Mouse (Mus musculus): ENCODE data around the gene 1700021F05Rik. TPM values are rescaled to one million over a fixed set of nuclear protein-coding genes. Genes with fewer than 3 reads are reported as not detected.

1700021F05Rik gene
- polyA plus RNA-seq, 1 experiment from 2014 or later, result 61.6 TPM

DNA sequence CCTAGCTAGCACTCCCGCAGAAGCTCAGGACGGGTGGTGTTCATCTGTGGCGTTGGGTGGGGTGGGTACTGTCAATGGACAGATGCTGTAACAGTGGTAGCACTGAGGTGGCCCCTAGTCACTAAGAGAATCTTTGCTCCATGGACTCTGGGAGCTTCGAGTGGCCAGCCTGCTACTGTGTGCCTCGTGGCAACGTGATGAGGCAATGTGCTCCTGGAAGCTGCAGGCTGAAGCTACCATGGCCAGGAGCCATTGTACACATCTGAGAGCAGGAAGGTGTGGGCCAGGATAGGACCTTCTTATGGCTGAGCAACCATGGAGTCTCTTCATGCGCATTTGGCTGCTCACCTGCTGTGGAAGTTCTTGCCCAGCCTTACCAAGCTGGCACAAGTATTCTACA lies 31.6 kb downstream of the 1700021F05Rik start:
- no peak overlapping the region for H3K9ac ChIP-seq
- 98% methylated on average over 7 of the region's 7 CpGs for WGBS
- no peak for ATAC-seq (ENCODE audit: insufficient number of reproducible peaks, low FRiP score, low TSS enrichment, low read depth)
- H3K4me1 ChIP-seq, result no peaks in the 10 kb centered on the region
- no peak overlapping the region for H3K4me3 ChIP-seq (replicated peaks)
- H3K9me3 ChIP-seq (replicated peaks), result no peaks in the 10 kb centered on the region
- H3K27ac ChIP-seq (replicated peaks), result no peak overlapping the region
- H3K4me2 ChIP-seq (replicated peaks), result no peak overlapping the region
- no peaks in the 10 kb centered on the region for H3K27me3 ChIP-seq
- H3K36me3 ChIP-seq, result peaks cover 49% of the 10 kb centered on the region

- 76% methylated on average over 4 of the region's 4 CpGs for WGBS
- no peak overlapping the region for H3K9ac ChIP-seq
- H3K4me2 ChIP-seq (replicated peaks), result no peak overlapping the region
- H3K27ac ChIP-seq (replicated peaks), result no peak overlapping the region
- H3K36me3 ChIP-seq, result peaks cover 48% of the 10 kb centered on the region
- ATAC-seq (ENCODE audit: insufficient number of reproducible peaks, low FRiP score, low TSS enrichment, low read depth), result no peak
- no peak overlapping the region for H3K4me3 ChIP-seq (replicated peaks)
- H3K27me3 ChIP-seq, result no peaks in the 10 kb centered on the region
- no peaks in the 10 kb centered on the region for H3K4me1 ChIP-seq
- no peaks in the 10 kb centered on the region for H3K9me3 ChIP-seq (replicated peaks)
Measured at GRCm38 (mm10) chr10:43507051-43507450, 33.7 kb downstream of the 1700021F05Rik start.

DNA sequence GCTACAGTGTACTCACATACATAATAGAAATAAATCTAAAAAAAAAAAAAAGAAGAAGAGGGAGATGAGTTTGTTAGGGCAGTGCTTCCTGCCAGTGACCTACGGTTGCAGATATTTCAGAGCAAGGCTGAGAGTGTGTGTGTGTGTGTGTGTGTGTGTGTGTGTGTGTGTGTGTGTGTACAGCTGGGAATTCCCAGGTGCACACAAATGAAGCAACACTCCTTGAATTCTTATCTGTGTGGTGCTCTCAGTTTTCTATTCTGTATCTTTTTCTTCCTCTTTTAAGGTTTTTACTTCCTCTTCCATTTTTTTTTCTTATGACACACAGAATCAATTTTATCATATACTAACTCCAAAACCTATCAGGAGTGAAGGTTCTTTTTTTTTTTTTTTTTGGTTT lies 36.5 kb downstream of the 1700021F05Rik start:
- H3K27ac ChIP-seq (replicated peaks), result no peak overlapping the region
- no peaks in the 10 kb centered on the region for H3K4me1 ChIP-seq
- no peak for ATAC-seq (ENCODE audit: insufficient number of reproducible peaks, low FRiP score, low TSS enrichment, low read depth)
- peaks cover 35% of the 10 kb centered on the region for H3K36me3 ChIP-seq
- no peak overlapping the region for H3K9ac ChIP-seq
- WGBS, result 90% methylated on average over 1 of the region's 1 CpGs
- H3K27me3 ChIP-seq, result no peaks in the 10 kb centered on the region
- H3K9me3 ChIP-seq (replicated peaks), result no peaks in the 10 kb centered on the region
- no peak overlapping the region for H3K4me3 ChIP-seq (replicated peaks)
- H3K4me2 ChIP-seq (replicated peaks), result no peak overlapping the region

GRCm38 (mm10) chr10:43502599-43502998 lies 38.2 kb downstream of the 1700021F05Rik start:
- ATAC-seq (ENCODE audit: insufficient number of reproducible peaks, low FRiP score, low TSS enrichment, low read depth), result no peak
- Histone ChIP-seq H3K4me2 (replicated peaks) (no peak overlapping the region), H3K9me3 (replicated peaks) (no peaks in the 10 kb centered on the region), H3K27me3 (no peaks in the 10 kb centered on the region), H3K4me1 (no peaks in the 10 kb centered on the region), H3K27ac (replicated peaks) (no peak overlapping the region), H3K9ac (no peak overlapping the region), H3K36me3 (peaks cover 43% of the 10 kb centered on the region), H3K4me3 (replicated peaks) (no peak overlapping the region)
- 89% methylated on average over 4 of the region's 4 CpGs for WGBS

GRCm38 (mm10) chr10:43490846-43491245 lies 49.9 kb downstream of the 1700021F05Rik start:
- H3K27ac ChIP-seq (replicated peaks), result no peak overlapping the region
- 0 out of 2 replicates have a peak, but pooled peaks cover 8% of the 10 kb centered on the region for H3K4me1 ChIP-seq
- H3K4me3 ChIP-seq (replicated peaks), result no peak overlapping the region
- H3K27me3 ChIP-seq, result no peaks in the 10 kb centered on the region
- H3K9ac ChIP-seq, result no peak overlapping the region
- H3K9me3 ChIP-seq (replicated peaks), result no peaks in the 10 kb centered on the region
- no peak for ATAC-seq (ENCODE audit: insufficient number of reproducible peaks, low FRiP score, low TSS enrichment, low read depth)
- peaks cover 14% of the 10 kb centered on the region for H3K36me3 ChIP-seq
- no peak overlapping the region for H3K4me2 ChIP-seq (replicated peaks)
- 89% methylated on average over 5 of the region's 5 CpGs for WGBS

DNA sequence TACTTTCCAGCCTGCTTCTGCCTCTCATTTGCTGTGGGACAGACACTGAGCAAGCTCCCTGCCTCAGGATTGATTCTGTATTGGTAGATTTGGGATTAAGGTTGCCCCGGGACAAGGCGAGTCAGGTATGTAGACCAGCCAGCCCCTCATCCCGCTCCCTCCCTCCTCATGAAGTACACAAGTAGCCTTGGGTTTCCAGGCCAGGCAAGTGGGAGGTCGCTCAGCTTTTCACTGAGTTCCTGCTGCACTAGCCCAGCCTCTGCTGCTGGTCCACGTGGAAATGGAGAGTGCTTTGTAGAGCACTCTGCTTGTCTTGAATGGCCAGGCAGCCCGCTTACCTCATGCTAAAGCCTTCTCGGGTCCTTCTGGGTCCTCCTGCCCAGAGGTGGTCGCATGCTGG lies 50.8 kb downstream of the 1700021F05Rik start:
- Histone ChIP-seq H3K27ac (replicated peaks) (no peak overlapping the region), H3K27me3 (no peaks in the 10 kb centered on the region), H3K4me2 (replicated peaks) (no peak overlapping the region), H3K9ac (no peak overlapping the region), H3K9me3 (replicated peaks) (no peaks in the 10 kb centered on the region), H3K36me3 (peaks cover 6% of the 10 kb centered on the region), H3K4me1 (0 out of 2 replicates have a peak, but pooled peaks cover 8% of the 10 kb centered on the region), H3K4me3 (replicated peaks) (no peak overlapping the region)
- no peak for ATAC-seq (ENCODE audit: insufficient number of reproducible peaks, low FRiP score, low TSS enrichment, low read depth)
- WGBS, result 61% methylated on average over 8 of the region's 8 CpGs

DNA sequence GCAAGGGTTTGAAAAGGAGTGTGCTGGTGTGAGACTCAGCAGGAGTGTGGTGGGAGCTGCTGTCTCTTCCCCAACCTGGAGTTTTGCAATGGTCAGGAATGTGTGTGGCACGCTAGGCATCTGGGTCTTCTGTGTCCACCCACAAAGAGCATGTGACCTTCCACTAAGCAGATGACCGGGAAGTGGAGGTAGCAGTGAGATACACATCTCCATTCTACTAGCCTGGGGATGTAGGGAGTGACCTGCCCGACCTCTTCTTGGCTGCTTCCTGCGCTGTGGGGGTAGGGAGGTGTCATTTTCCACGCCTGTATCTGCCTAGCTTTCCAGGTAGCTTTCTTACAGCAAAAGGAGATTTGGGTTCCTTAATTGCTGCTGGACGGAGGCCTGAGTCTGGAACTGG lies 51.2 kb downstream of the 1700021F05Rik start:
- Histone ChIP-seq H3K27me3 (no peaks in the 10 kb centered on the region), H3K9me3 (replicated peaks) (no peaks in the 10 kb centered on the region), H3K4me3 (replicated peaks) (no peak overlapping the region), H3K4me2 (replicated peaks) (no peak overlapping the region), H3K27ac (replicated peaks) (no peak overlapping the region), H3K9ac (no peak overlapping the region), H3K4me1 (0 out of 2 replicates have a peak, but pooled peaks cover 8% of the 10 kb centered on the region), H3K36me3 (peaks cover 2% of the 10 kb centered on the region; the same call in 1 of the 2 replicates)
- WGBS, result 30% methylated on average over 6 of the region's 6 CpGs
- no peak for ATAC-seq (ENCODE audit: insufficient number of reproducible peaks, low FRiP score, low TSS enrichment, low read depth)

DNA sequence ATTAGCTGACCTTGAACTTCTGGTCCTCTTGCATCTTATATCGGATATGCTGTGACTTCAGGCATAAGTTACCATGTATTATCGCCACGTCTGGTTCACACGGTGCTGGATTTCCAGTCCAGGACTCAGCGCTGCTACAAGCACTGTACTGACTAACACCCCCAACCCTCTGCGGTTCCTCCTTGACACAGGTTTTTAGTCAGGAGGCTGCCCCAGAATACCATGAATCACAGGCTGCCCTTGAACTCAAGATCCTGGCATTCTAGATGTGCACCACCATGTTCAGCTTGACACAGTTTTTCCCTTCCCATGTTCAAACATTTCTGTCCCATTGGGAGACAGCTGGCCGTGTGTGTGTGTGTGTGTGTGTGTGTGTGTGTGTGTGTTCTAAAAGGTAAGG lies 51.7 kb downstream of the 1700021F05Rik start:
- 0 out of 2 replicates have a peak, but pooled peaks cover 8% of the 10 kb centered on the region for H3K4me1 ChIP-seq
- H3K9me3 ChIP-seq (replicated peaks), result no peaks in the 10 kb centered on the region
- no peaks in the 10 kb centered on the region for H3K36me3 ChIP-seq
- 77% methylated on average over 7 of the region's 7 CpGs for WGBS
- H3K4me2 ChIP-seq (replicated peaks), result no peak overlapping the region
- ATAC-seq (ENCODE audit: insufficient number of reproducible peaks, low FRiP score, low TSS enrichment, low read depth), result no peak
- H3K9ac ChIP-seq, result no peak overlapping the region
- H3K27ac ChIP-seq (replicated peaks), result no peak overlapping the region
- H3K4me3 ChIP-seq (replicated peaks), result no peak overlapping the region
- no peaks in the 10 kb centered on the region for H3K27me3 ChIP-seq

GRCm38 (mm10) chr10:43488258-43488657 lies 52.5 kb downstream of the 1700021F05Rik start:
- H3K4me3 ChIP-seq (replicated peaks), result no peak overlapping the region
- no peak for ATAC-seq (ENCODE audit: insufficient number of reproducible peaks, low FRiP score, low TSS enrichment, low read depth)
- H3K9ac ChIP-seq, result no peak overlapping the region
- WGBS, result 58% methylated on average over 4 of the region's 4 CpGs
- H3K4me2 ChIP-seq (replicated peaks), result no peak overlapping the region
- no peaks in the 10 kb centered on the region for H3K36me3 ChIP-seq
- H3K27me3 ChIP-seq, result no peaks in the 10 kb centered on the region
- peaks cover 13% of the 10 kb centered on the region for H3K4me1 ChIP-seq
- H3K9me3 ChIP-seq (replicated peaks), result no peaks in the 10 kb centered on the region
- no peak overlapping the region for H3K27ac ChIP-seq (replicated peaks)

GRCm38 (mm10) chr10:43487441-43488010 lies 53.3 kb downstream of the 1700021F05Rik start:
- no peak overlapping the region for H3K27ac ChIP-seq (replicated peaks)

DNA sequence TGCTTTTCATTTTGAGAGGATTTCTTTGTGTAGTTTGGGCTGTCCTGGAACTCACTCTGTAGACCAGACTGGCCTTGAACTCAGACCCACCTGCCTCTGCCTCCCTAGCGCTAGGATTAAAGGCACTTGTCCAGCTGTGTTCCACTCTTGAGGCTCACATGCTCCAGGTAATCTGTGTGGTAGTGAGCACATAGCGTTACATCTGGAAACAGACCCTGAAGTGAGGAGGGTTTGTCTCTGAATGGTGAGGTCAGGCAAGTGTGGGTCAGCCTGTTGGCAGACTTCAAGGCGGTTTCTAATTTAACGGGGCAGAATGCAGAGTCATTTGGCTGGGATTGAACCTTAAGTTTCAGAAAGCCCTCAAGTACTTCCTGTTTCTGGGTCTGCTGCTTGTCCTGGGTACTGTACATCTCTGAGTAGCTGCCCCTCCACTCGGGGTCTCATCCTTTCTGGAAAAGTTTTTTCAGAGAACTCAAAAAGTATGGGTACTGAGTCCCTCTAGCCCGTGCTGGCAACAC lies 55.0 kb downstream of the 1700021F05Rik start:
- no peak overlapping the region for H3K9ac ChIP-seq
- H3K27me3 ChIP-seq, result no peaks in the 10 kb centered on the region
- no peaks in the 10 kb centered on the region for H3K36me3 ChIP-seq
- H3K4me2 ChIP-seq (replicated peaks), result no peak overlapping the region
- no peak for ATAC-seq (ENCODE audit: insufficient number of reproducible peaks, low FRiP score, low TSS enrichment, low read depth)
- H3K4me1 ChIP-seq, result peaks cover 28% of the 10 kb centered on the region
- H3K4me3 ChIP-seq (replicated peaks), result no peak overlapping the region
- H3K9me3 ChIP-seq (replicated peaks), result no peaks in the 10 kb centered on the region
- H3K27ac ChIP-seq (replicated peaks), result no peak overlapping the region
- 82% methylated on average over 6 of the region's 6 CpGs for WGBS

More at GRCm38 (mm10) chr10:43487441-43488010, 53.3 kb downstream of the 1700021F05Rik start:
- H3K36me3 ChIP-seq, result no peaks in the 10 kb centered on the region
- WGBS, result 87% methylated on average over 3 of the region's 3 CpGs
- H3K4me1 ChIP-seq, result peaks cover 21% of the 10 kb centered on the region
- H3K27me3 ChIP-seq, result no peaks in the 10 kb centered on the region
- H3K4me3 ChIP-seq (replicated peaks), result no peak overlapping the region
- no peak overlapping the region for H3K9ac ChIP-seq
- no peak for ATAC-seq (ENCODE audit: insufficient number of reproducible peaks, low FRiP score, low TSS enrichment, low read depth)
- no peaks in the 10 kb centered on the region for H3K9me3 ChIP-seq (replicated peaks)
- H3K4me2 ChIP-seq (replicated peaks), result no peak overlapping the region

DNA sequence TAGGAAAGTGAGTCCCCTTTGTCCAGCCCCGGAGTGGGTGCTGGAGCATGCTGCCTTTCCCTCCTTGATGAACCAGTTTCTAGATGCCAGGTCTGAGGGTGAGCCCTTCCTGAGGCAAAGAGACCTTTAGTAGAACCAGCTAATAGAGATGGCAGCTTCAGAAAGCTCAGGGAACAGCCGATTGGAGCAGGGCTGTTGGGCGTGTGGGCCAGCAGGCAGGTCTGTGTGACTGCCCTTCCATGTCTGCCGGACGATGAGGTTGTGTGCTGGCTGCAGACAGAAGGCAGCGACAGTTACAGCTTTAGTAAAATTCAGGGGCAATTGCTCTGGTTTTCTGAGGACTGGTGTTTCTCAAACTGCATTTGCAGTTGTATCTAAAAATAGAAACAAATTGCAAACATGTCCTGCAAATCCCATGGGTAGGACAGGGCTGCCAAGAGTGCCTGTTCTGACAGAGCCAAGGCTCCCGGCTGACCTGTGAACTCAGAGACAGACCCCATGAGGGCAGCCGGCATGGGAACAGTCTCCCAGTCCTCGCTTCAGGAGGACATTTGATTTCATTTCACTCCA lies 57.3 kb downstream of the 1700021F05Rik start:
- WGBS, result 24% methylated on average over 9 of the region's 9 CpGs
- no peak overlapping the region for H3K9ac ChIP-seq
- no peak for ATAC-seq (ENCODE audit: insufficient number of reproducible peaks, low FRiP score, low TSS enrichment, low read depth)
- H3K4me2 ChIP-seq (replicated peaks), result no peak overlapping the region
- H3K9me3 ChIP-seq (replicated peaks), result no peaks in the 10 kb centered on the region
- H3K27me3 ChIP-seq, result no peaks in the 10 kb centered on the region
- H3K36me3 ChIP-seq, result no peaks in the 10 kb centered on the region
- H3K27ac ChIP-seq (replicated peaks), result peak overlapping the region; percentile 31; the same call in 1 of the 2 replicates
- H3K4me3 ChIP-seq (replicated peaks), result no peak overlapping the region
- peaks cover 27% of the 10 kb centered on the region for H3K4me1 ChIP-seq

Measured in embryonic facial prominence, embryonic 15.5 days (tissue).